Mouse (Mus musculus) gastrocnemius, postnatal 25 days (tissue): ENCODE measurements around the gene Hs1bp3. TPM values are rescaled to one million over a fixed set of nuclear protein-coding genes. Genes with fewer than 3 reads are reported as not detected.

Experiments used
- DNase-seq: peaks from one replicate; pipeline ENCODE4 v3.0.0; 2022
- long read RNA-seq, 2 experiments: library from polyadenylated mRNA; stranded (forward); transcript quantifications; one replicate each; pipeline ENCODE4 v2.0.0; 2021
- total RNA-seq, 2 experiments: library from RNA; stranded (reverse); gene quantifications; 1 replicate in 1 of 2; 2 replicates in 1 of 2; pipeline ENCODE4 v1.2.3; 2021

Hs1bp3 gene
- total RNA-seq, result 1 to 10 TPM; 5.3 to 6.4 TPM
- long read RNA-seq, experiment 1, partial matches to known transcripts, result 1 of 3 reads
- long read RNA-seq, experiment 1, other reads (novel, unspliced or antisense), result 0 of 3 reads
- long read RNA-seq, experiment 2, partial matches to known transcripts, result 0 of 1 reads
- long read RNA-seq, experiment 2, other reads (novel, unspliced or antisense), result 0 of 1 reads

GRCm38 (mm10) chr12:8313270-8313771 is at the start of gene Hs1bp3:
TSS of gene Hs1bp3 (plus strand) at chr12:8313432.
- peak; percentile 82 for DNase-seq

GRCm38 (mm10) chr12:8266311-8266710 is 46.9 kb upstream of the Hs1bp3 start:
- DNase-seq, result no peak

- DNase-seq, result no peak
Measured at GRCm38 (mm10) chr12:8269627-8270026, 43.6 kb upstream of the Hs1bp3 start.

- no peak for DNase-seq
Measured at GRCm38 (mm10) chr12:8271405-8271804, 41.8 kb upstream of the Hs1bp3 start.

- no peak for DNase-seq
Measured at GRCm38 (mm10) chr12:8273471-8274171, 39.6 kb upstream of the Hs1bp3 start.

- no peak for DNase-seq
Measured at GRCm38 (mm10) chr12:8275424-8275823, 37.8 kb upstream of the Hs1bp3 start.

- DNase-seq, result no peak
Measured at GRCm38 (mm10) chr12:8281225-8282017, 31.8 kb upstream of the Hs1bp3 start.

GRCm38 (mm10) chr12:8287970-8288369 is 25.3 kb upstream of the Hs1bp3 start:
- no peak for DNase-seq

- DNase-seq, result no peak
Measured at GRCm38 (mm10) chr12:8289099-8289498, 24.1 kb upstream of the Hs1bp3 start.

GRCm38 (mm10) chr12:8289499-8289898 is 23.7 kb upstream of the Hs1bp3 start:
- no peak for DNase-seq

- DNase-seq, result no peak
Measured at GRCm38 (mm10) chr12:8291157-8291853, 21.9 kb upstream of the Hs1bp3 start.

GRCm38 (mm10) chr12:8295307-8295913 is 17.8 kb upstream of the Hs1bp3 start:
- DNase-seq, result no peak

- DNase-seq, result no peak
Measured at GRCm38 (mm10) chr12:8296154-8296553, 17.1 kb upstream of the Hs1bp3 start.

GRCm38 (mm10) chr12:8297586-8298214 is 15.5 kb upstream of the Hs1bp3 start:
- DNase-seq, result no peak

- DNase-seq, result no peak
Measured at GRCm38 (mm10) chr12:8298361-8299142, 14.7 kb upstream of the Hs1bp3 start.

- DNase-seq, result no peak
Measured at GRCm38 (mm10) chr12:8299143-8300110, 13.8 kb upstream of the Hs1bp3 start.

- DNase-seq, result no peak
Measured at GRCm38 (mm10) chr12:8300111-8300480, 13.1 kb upstream of the Hs1bp3 start.

- no peak for DNase-seq
Measured at GRCm38 (mm10) chr12:8300521-8300920, 12.7 kb upstream of the Hs1bp3 start.
